Mouse (Mus musculus) thymus, adult 18-20 months (tissue): Measurements from ENCODE around the gene Cog6.

Experiments
- DNase-seq, 2 experiments: peaks; one replicate each; pipeline ENCODE4 v3.0.0; 2022; ENCODE audit warnings: mixed read lengths in 2 of 2

Cog6 gene

GRCm38 (mm10) chr3:52960951-52961350, 56.1 kb downstream of the Cog6 start:
- no peak for DNase-seq

- no peak for DNase-seq
These were observed 58.5 kb downstream of the Cog6 start for GRCm38 (mm10) chr3:52958444-52959120.

DNA sequence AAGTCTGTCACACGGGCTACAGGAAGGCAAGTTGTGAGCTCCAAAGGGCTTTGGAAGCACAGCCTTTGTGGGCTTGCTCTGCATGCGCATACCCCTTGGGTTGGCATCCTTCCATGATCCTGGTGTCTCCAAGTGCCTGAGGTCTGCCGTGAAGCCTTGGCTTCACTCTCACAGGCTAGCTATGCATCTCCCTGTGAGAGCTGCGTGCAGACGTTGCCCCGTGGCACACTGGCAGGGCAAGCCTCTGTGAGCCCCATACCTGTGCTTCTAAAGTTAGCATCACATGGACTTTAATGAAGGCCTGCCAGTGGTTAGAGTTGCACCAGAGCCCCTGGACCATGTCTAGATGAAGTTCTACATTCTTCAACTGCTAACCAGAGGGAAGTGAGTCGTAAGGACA, 59.2 kb downstream of the Cog6 start:
- no peak for DNase-seq

DNA sequence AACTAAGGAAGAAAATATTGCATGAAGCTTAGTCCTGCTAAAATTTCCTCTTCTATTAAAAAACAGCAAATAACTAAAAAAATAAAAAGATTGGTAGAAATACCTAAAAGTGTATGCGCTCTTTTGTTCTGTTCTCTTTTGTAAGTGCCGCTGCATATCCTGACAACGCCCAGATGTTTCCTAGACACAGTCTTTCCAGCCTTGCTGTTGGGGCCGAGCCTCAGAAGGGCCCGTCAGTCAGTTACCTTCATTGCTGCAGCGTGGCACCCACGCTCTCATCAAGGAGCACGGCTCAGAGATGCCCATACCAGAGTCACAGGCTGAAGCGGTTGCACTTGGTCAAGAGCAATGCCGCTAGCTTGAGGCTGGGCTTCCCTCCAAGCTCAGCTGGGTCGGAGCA, 60.8 kb downstream of the Cog6 start:
- no peak for DNase-seq

DNA sequence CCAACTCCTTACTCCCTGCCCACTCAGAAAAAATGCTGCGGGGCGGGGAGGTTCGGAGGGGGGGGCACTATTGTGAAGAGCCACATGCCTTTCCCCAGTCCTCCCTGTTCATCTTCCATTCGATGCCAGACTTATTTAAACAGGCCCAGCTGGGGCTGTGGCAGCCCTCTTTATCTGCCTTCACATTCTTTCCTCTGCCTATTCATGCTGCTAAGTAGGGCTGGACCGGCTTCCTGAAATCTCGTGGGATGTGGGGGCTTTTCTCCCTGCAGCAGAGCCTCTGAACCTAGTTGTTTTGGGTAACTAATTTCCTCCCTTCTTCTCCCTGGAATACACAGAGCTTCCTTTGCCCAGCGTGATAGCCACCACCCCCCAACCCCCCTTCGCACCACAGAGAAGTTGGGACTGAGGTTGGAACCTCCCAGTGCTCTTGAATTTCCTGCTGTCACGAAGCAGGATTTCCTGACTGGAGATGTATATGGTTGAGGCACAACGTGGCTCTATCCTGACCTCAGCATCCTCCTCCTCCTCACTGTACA, 61.5 kb downstream of the Cog6 start:
- DNase-seq = no peak

- DNase-seq = no peak
These were observed 62.4 kb downstream of the Cog6 start for GRCm38 (mm10) chr3:52954656-52955055.

- no peak for DNase-seq
These were observed 63.2 kb downstream of the Cog6 start for GRCm38 (mm10) chr3:52953831-52954230.

DNA sequence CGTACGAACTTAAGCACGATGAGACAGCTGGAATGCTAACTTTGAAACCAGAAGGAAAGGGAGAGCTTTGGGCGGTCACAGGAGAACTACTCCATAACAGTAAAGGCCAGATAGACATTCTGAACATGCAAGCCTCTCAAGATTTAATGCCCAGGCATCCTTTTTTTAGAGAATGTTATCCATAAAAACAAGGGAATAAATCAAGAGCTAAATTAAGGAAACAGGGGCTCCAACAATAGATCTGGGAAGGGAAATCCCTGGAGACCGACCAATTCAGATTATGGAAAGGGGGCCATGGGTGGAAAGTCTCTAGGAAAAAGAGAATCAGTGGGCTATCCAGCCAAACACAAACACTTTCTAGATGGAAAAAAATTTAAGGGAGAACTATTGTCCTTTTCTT, 68.2 kb downstream of the Cog6 start:
- no peak for DNase-seq

GRCm38 (mm10) chr3:52947444-52947843, 69.6 kb downstream of the Cog6 start:
- DNase-seq = no peak

DNA sequence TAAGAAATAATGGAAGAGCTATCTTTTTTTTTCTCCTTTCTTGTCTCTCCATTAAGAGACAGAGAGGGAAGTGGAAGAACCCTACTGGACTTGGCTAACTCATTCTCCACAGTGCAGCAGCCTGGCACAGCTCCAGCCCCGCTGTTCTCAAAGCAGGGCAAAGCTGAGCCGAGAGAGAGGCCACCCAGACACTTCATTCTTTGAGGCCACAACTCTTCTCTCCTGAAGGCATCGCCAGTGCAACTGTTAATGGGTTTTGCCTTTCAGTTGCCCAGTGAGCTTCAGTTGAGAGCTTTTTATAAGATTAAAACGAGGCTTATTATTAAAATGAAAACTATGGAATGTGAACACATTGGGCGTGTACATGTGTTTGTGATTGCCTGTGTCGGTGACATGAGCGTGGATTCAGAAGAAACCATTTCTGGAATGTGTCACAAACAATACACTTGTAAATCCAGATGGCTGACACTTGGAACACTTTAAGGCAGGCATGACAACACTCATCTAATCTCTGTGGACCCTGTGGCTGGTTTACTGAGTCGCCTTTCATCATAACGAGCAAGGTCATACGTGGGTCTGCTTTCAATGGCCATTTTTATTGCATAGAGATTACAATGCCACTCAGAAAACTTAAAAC, 76.1 kb downstream of the Cog6 start:
- DNase-seq = no peak

DNA sequence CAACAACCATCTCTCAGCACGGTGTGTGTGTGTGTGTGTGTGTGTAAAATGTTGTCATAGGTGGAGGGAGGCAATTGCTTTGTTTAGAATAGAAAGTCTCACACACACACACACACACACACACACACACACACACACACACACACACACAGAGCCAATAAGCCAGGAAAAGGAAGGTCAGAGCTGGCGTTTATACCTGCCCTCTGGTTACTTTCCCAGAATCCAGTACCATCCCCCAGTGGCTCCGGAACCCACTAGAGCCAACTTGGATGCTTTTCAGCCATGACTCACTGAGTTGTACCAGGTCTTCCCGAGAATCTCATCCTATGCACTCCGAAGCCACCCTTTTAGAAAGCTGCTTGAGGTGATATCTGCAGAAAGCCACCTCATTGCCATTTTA, 78.6 kb downstream of the Cog6 start:
- DNase-seq = no peak

DNA sequence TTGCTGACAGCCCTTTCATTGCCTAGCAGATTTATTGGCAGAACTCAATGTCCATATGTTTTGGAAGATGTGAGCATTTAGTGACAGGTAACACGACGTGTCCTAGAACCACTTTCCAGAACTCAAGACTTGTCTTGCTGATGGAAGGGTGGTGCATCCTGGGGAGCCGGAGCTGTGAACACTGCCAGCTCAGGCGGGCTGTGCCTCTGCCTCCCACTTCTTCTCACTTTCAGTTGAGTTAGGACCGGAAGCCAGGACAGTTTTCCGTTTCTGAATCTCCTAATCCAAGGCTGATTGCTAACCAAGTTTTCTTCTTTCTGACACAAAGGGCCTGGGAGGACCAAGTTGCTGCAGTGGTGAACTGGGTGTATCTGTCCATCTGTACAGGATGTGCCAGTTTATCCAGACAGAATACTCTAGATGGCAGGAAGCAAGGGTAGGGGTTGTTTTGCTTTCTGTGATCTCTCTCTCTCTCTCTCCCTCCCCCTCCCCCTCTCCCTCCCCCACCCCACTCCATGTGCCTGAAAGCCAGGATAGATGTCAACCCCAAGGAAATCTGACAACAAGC, 79.2 kb downstream of the Cog6 start:
- no peak for DNase-seq

DNA sequence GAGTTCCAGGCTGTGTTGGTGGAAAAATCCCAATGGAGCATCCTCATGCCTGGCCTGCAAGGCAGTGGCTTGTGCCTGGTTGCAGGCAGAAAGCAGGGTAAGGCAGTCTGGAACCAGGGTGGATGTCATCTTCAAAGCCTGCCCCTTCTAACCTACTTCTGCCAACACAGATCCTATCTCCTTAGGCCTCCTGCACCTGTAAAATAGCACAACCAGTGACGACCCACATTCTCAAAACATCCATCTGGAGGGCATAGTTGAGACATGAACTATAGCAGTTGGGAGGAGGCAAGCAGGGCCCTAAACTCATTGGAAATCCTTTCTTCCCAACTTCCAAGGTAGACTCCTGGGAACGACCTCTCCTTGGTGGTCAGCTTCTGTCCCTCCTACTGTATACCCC, 85.1 kb downstream of the Cog6 start:
- DNase-seq = peak in 1 of 2 experiments; percentile 38
